Mouse (Mus musculus): ENCODE data around the gene Macc1. TPM values are rescaled to one million over a fixed set of nuclear protein-coding genes. Genes with fewer than 3 reads are reported as not detected.

The Macc1 gene
- polyA plus RNA-seq, 1 experiment from 2014 or later: 0.59 TPM

- no peak for DNase-seq (ENCODE audit: low spot score)
These were observed 88.7 kb downstream of the Macc1 start for GRCm38 (mm10) chr12:119402796-119403195.

DNA sequence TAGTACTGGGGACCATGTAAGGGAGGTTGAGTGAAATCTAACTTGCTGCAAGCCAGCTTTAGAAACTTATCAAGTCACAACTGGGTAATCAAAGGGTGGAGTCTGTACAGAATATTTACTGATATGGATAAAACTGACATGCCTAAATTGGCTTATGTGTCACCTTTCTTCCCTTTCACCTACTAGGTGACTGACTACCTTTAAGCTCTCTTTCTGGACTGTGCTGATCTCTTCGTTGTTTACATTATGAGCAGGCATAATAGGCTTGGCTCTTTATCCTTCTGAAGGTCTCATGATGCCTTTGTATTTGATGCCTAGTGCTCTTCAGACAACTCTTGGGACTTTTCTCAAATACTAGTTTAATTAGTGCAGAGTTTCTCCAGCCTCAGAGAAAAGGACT, 90.7 kb downstream of the Macc1 start:
- no peak overlapping the region for H3K4me3 ChIP-seq
- H3K27me3 ChIP-seq (ENCODE audit: low read depth, poor library complexity, severe bottlenecking): no peaks in the 10 kb centered on the region
- 90% methylated on average over 1 of the region's 1 CpGs for WGBS
- no peaks in the 10 kb centered on the region for H3K36me3 ChIP-seq
- no peaks in the 10 kb centered on the region for H3K9me3 ChIP-seq (replicated peaks)
- no peak for DNase-seq (ENCODE audit: low spot score)
- no peaks in the 10 kb centered on the region for H3K4me1 ChIP-seq
- H3K27ac ChIP-seq: no peak overlapping the region

More at GRCm38 (mm10) chr12:119402796-119403195, 88.7 kb downstream of the Macc1 start:
- H3K27me3 ChIP-seq (ENCODE audit: low read depth, poor library complexity, severe bottlenecking): no peaks in the 10 kb centered on the region
- H3K9me3 ChIP-seq (replicated peaks): no peaks in the 10 kb centered on the region
- H3K36me3 ChIP-seq: no peaks in the 10 kb centered on the region
- H3K4me3 ChIP-seq: no peak overlapping the region
- 79% methylated on average over 3 of the region's 3 CpGs for WGBS
- no peaks in the 10 kb centered on the region for H3K4me1 ChIP-seq
- H3K27ac ChIP-seq: no peak overlapping the region

- Histone ChIP-seq H3K27ac (no peak overlapping the region), H3K9me3 (replicated peaks) (no peaks in the 10 kb centered on the region), H3K36me3 (no peaks in the 10 kb centered on the region), H3K27me3 (ENCODE audit: low read depth, poor library complexity, severe bottlenecking) (no peaks in the 10 kb centered on the region), H3K4me3 (no peak overlapping the region), H3K4me1 (no peaks in the 10 kb centered on the region)
- no peak for DNase-seq (ENCODE audit: low spot score)
These were observed 96.5 kb downstream of the Macc1 start for GRCm38 (mm10) chr12:119410522-119410921.

- no peak overlapping the region for H3K27ac ChIP-seq
- no peaks in the 10 kb centered on the region for H3K36me3 ChIP-seq
- no peaks in the 10 kb centered on the region for H3K27me3 ChIP-seq (ENCODE audit: low read depth, poor library complexity, severe bottlenecking)
- no peaks in the 10 kb centered on the region for H3K4me1 ChIP-seq
- WGBS: 75% methylated on average over 2 of the region's 2 CpGs
- no peaks in the 10 kb centered on the region for H3K9me3 ChIP-seq (replicated peaks)
- no peak overlapping the region for H3K4me3 ChIP-seq
- DNase-seq (ENCODE audit: low spot score): no peak
These were observed 96.9 kb downstream of the Macc1 start for GRCm38 (mm10) chr12:119410956-119411355.

GRCm38 (mm10) chr12:119411982-119412381, 97.9 kb downstream of the Macc1 start:
- H3K27me3 ChIP-seq (ENCODE audit: low read depth, poor library complexity, severe bottlenecking): no peaks in the 10 kb centered on the region
- H3K36me3 ChIP-seq: no peaks in the 10 kb centered on the region
- no peak overlapping the region for H3K27ac ChIP-seq
- whole genome bisulfite sequencing: 85% methylated on average over 2 of the region's 2 CpGs
- H3K4me1 ChIP-seq: no peaks in the 10 kb centered on the region
- no peak for DNase-seq (ENCODE audit: low spot score)
- no peaks in the 10 kb centered on the region for H3K9me3 ChIP-seq (replicated peaks)
- H3K4me3 ChIP-seq: no peak overlapping the region

DNA sequence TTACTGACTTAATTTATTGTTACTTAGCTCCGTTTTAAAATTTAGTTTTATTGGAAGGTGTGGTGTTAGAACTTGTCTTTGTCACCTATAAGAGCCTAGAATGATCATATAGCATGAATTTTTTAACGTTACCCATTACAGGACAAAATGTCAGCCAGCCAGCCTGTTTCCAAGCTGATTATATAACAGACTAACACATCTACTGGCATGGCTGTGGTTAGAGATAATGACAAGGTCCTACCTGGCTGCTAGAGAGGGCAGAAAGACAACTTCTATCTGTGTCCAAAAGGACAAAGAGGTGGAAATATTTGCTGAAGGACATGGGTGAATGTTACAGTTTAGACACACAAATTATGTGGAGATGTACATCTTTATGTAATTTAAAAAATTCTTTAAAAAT, 101.8 kb downstream of the Macc1 start:
- Histone ChIP-seq H3K27me3 (ENCODE audit: low read depth, poor library complexity, severe bottlenecking) (no peaks in the 10 kb centered on the region), H3K4me3 (no peak overlapping the region), H3K36me3 (no peaks in the 10 kb centered on the region), H3K27ac (no peak overlapping the region), H3K9me3 (replicated peaks) (no peaks in the 10 kb centered on the region), H3K4me1 (no peaks in the 10 kb centered on the region)
- DNase-seq (ENCODE audit: low spot score): no peak
- 77% methylated on average over 2 of the region's 2 CpGs for WGBS

GRCm38 (mm10) chr12:119425749-119426148, 111.7 kb downstream of the Macc1 start:
- no peak overlapping the region for H3K27ac ChIP-seq
- no peak for DNase-seq (ENCODE audit: low spot score)
- no peak overlapping the region for H3K4me3 ChIP-seq
- no peaks in the 10 kb centered on the region for H3K27me3 ChIP-seq (ENCODE audit: low read depth, poor library complexity, severe bottlenecking)
- WGBS: 90% methylated on average over 2 of the region's 2 CpGs
- H3K36me3 ChIP-seq: no peaks in the 10 kb centered on the region
- no peaks in the 10 kb centered on the region for H3K9me3 ChIP-seq (replicated peaks)
- H3K4me1 ChIP-seq: no peaks in the 10 kb centered on the region

GRCm38 (mm10) chr12:119426182-119426886, 112.3 kb downstream of the Macc1 start:
- H3K4me1 ChIP-seq: no peaks in the 10 kb centered on the region
- 95% methylated on average over 2 of the region's 2 CpGs for WGBS
- no peaks in the 10 kb centered on the region for H3K36me3 ChIP-seq
- DNase-seq (ENCODE audit: low spot score): no peak
- no peak overlapping the region for H3K4me3 ChIP-seq
- no peaks in the 10 kb centered on the region for H3K9me3 ChIP-seq (replicated peaks)
- H3K27ac ChIP-seq: no peak overlapping the region
- H3K27me3 ChIP-seq (ENCODE audit: low read depth, poor library complexity, severe bottlenecking): no peaks in the 10 kb centered on the region

DNA sequence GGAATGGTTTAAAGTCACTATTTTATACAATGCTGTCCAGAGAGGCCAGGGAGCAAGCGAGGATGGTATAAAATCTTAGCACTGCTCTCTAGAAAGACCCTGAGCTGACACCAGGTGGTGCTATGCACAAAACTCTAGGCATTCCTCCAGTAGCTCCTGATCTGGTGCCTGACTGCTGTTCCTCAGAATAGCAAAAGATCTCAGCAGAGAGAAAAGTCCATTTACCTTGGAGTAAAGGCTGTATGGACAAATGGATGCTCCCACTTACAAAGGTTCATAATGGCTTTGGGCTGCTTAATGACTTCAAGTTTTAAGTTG, 112.8 kb downstream of the Macc1 start:
- Histone ChIP-seq H3K9me3 (replicated peaks) (no peaks in the 10 kb centered on the region), H3K27me3 (ENCODE audit: low read depth, poor library complexity, severe bottlenecking) (no peaks in the 10 kb centered on the region), H3K4me1 (no peaks in the 10 kb centered on the region), H3K4me3 (no peak overlapping the region), H3K36me3 (no peaks in the 10 kb centered on the region), H3K27ac (no peak overlapping the region)
- 71% methylated on average over 1 of the region's 1 CpGs for WGBS
- DNase-seq (ENCODE audit: low spot score): peak; percentile 35

DNA sequence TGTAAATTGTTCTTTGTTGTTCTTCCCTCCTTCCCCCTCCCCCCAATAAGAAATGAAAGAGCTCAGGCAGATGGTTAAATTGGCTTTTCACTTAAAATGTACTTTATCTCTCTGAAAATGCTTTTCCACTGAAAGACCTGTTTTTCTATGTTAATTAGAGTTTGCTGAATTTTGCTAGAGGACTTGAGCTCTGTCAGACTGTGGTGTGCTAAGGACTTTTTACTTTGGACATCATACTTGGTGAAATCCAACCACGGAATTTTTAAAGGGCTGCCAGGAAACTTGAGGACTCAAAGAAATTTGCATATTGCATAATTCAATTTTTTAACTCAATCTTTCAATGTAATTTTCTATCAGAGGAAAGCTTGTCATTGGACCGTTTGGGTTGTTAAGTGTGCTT, 126.7 kb downstream of the Macc1 start:
- no peak for DNase-seq (ENCODE audit: low spot score)
- no peak overlapping the region for H3K27ac ChIP-seq
- no peak overlapping the region for H3K4me3 ChIP-seq
- H3K27me3 ChIP-seq (ENCODE audit: low read depth, poor library complexity, severe bottlenecking): no peaks in the 10 kb centered on the region
- no peaks in the 10 kb centered on the region for H3K36me3 ChIP-seq
- WGBS: 85% methylated on average over 2 of the region's 2 CpGs
- H3K4me1 ChIP-seq: no peaks in the 10 kb centered on the region
- H3K9me3 ChIP-seq (replicated peaks): no peaks in the 10 kb centered on the region

DNA sequence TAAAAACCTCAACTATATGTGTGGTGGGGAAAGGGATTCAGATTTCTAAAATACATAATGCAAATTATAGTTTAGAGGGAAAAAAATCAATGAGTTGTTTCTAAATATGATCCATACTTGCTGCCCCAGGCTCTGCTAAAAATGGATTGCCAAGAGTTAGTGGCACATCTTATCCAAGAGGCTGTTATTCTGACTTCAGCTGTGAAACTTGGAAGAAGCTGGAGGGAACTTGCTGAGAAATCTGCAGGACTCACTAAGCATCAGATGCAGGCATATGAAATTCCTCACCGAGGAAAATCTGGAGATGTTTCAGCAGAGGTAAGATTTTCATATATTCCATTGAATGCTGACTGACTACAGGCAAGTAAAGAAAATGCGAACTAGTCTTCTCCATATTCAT, 136.0 kb downstream of the Macc1 start:
- DNase-seq (ENCODE audit: low spot score): no peak
- H3K4me1 ChIP-seq: no peaks in the 10 kb centered on the region
- no peaks in the 10 kb centered on the region for H3K36me3 ChIP-seq
- no peaks in the 10 kb centered on the region for H3K27me3 ChIP-seq (ENCODE audit: low read depth, poor library complexity, severe bottlenecking)
- 87% methylated on average over 2 of the region's 2 CpGs for WGBS
- no peak overlapping the region for H3K27ac ChIP-seq
- no peak overlapping the region for H3K4me3 ChIP-seq
- H3K9me3 ChIP-seq (replicated peaks): no peaks in the 10 kb centered on the region

DNA sequence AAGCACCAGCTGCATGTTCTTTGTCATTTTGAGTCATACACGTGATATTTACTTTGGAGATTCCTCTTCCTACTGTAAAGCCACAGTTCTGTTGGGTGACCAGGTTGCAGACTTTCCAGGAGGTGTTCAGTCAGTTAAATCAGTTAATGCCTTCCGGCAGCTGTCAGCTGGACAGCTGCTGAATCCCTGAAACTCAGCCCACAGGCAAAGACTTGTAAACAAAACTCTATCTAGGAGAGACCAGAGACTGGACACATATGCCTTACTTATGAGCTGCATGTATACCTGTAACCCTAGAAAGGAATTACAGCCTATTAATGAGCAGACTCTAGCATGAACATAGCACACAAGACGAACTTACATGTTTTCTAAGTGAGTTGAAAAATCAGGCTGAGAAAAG, 137.2 kb downstream of the Macc1 start:
- Histone ChIP-seq H3K4me3 (no peak overlapping the region), H3K36me3 (no peaks in the 10 kb centered on the region), H3K9me3 (replicated peaks) (no peaks in the 10 kb centered on the region), H3K27ac (no peak overlapping the region), H3K27me3 (ENCODE audit: low read depth, poor library complexity, severe bottlenecking) (no peaks in the 10 kb centered on the region), H3K4me1 (no peaks in the 10 kb centered on the region)
- WGBS: 72% methylated on average over 3 of the region's 3 CpGs
- no peak for DNase-seq (ENCODE audit: low spot score)

DNA sequence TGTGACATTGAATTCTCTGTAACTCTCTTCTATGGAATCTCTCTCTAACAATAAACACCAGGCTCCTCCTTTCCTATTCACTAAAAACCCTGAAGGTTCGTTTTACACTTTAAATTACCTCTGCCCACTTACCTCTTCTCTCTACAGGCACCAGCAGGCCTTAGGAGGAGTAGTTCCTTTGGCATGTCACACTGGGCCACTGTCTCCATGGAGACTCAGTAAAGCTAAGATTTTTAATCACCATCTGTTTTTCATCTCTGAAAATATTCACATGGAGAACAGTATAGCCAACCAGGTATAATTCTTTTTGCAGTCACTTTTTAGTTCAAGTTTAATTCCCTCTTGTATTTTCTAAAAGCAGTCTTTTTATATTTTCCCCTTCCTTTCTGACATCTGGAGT, 140.0 kb downstream of the Macc1 start:
- H3K4me1 ChIP-seq: no peaks in the 10 kb centered on the region
- H3K4me3 ChIP-seq: no peak overlapping the region
- no peak overlapping the region for H3K27ac ChIP-seq
- WGBS: 40% methylated on average over 1 of the region's 1 CpGs
- H3K36me3 ChIP-seq: no peaks in the 10 kb centered on the region
- no peaks in the 10 kb centered on the region for H3K27me3 ChIP-seq (ENCODE audit: low read depth, poor library complexity, severe bottlenecking)
- no peak for DNase-seq (ENCODE audit: low spot score)
- H3K9me3 ChIP-seq (replicated peaks): no peaks in the 10 kb centered on the region
